Mouse (Mus musculus): ENCODE data around the gene Olfr330. TPM values are rescaled to one million over a fixed set of nuclear protein-coding genes. Genes with fewer than 3 reads are reported as not detected.

The Olfr330 gene
- polyA plus RNA-seq (2012; rRNA removed; ENCODE audit: low replicate concordance): not detected in 2 replicates

GRCm38 (mm10) chr11:58534736-58535135 is at the start of gene Olfr330:
TSS of gene Olfr330 (minus strand) at chr11:58534836.

GRCm38 (mm10) chr11:58577430-58577829 is 42.8 kb upstream of the Olfr330 start, which contains the start of gene Olfr325:
TSS of gene Olfr325 (plus strand) at chr11:58577730.

GRCm38 (mm10) chr11:58570405-58570804 is 35.8 kb upstream of the Olfr330 start, which contains the start of gene Olfr224:
TSS of gene Olfr224 (minus strand) at chr11:58570553.

GRCm38 (mm10) chr11:58555536-58555935 is 20.9 kb upstream of the Olfr330 start, which contains the start of gene Olfr328:
TSS of gene Olfr328 (minus strand) at chr11:58555636.

GRCm38 (mm10) chr11:58546322-58546721 is 11.7 kb upstream of the Olfr330 start, which contains the start of gene Olfr329-ps:
TSS of gene Olfr329-ps (minus strand) at chr11:58546422.

GRCm38 (mm10) chr11:58502472-58502871 is 32.2 kb downstream of the Olfr330 start, which contains the start of gene Olfr331:
TSS of gene Olfr331 (minus strand) at chr11:58502572.

GRCm38 (mm10) chr11:58492455-58492854 is 42.2 kb downstream of the Olfr330 start, which contains the start of gene Olfr332:
TSS of gene Olfr332 (minus strand) at chr11:58492555.

Other genes starting within 250 kb of the Olfr330 start
- gene Zfp692, start 227.8 kb downstream of the Olfr330 start, polyA plus RNA-seq (2012; rRNA removed; ENCODE audit: low replicate concordance): 16.8 and 30.1 TPM in 2 replicates
- 15.2 and 25.8 TPM in 2 replicates for gene Zfp672, start 204.5 kb downstream of the Olfr330 start, polyA plus RNA-seq (2012; rRNA removed; ENCODE audit: low replicate concordance)
- 24.8 and 27.7 TPM in 2 replicates for gene Sh3bp5l, start 204.1 kb downstream of the Olfr330 start, polyA plus RNA-seq (2012; rRNA removed; ENCODE audit: low replicate concordance)
- 2,190 and 2,729 TPM in 2 replicates for gene Lypd8, start 155.8 kb downstream of the Olfr330 start, polyA plus RNA-seq (2012; rRNA removed; ENCODE audit: low replicate concordance)
- gene 1810065E05Rik, start 113.7 kb downstream of the Olfr330 start, polyA plus RNA-seq (2012; rRNA removed; ENCODE audit: low replicate concordance): 0.90 TPM in 1 of 2 replicates, not detected in the other
- not detected in 2 replicates for gene Gm12253, start 102.3 kb downstream of the Olfr330 start, polyA plus RNA-seq (2012; rRNA removed; ENCODE audit: low replicate concordance)
- gene Lypd9, start 81.9 kb downstream of the Olfr330 start, polyA plus RNA-seq (2012; rRNA removed; ENCODE audit: low replicate concordance): not detected in 2 replicates
- gene Olfr30, start 72.6 kb downstream of the Olfr330 start, polyA plus RNA-seq (2012; rRNA removed; ENCODE audit: low replicate concordance): not detected in 2 replicates
- not detected in 2 replicates for gene Olfr332, start 42.3 kb downstream of the Olfr330 start, polyA plus RNA-seq (2012; rRNA removed; ENCODE audit: low replicate concordance)
- not detected in 2 replicates for gene Olfr331, start 32.3 kb downstream of the Olfr330 start, polyA plus RNA-seq (2012; rRNA removed; ENCODE audit: low replicate concordance)
- gene Olfr329-ps, start 11.6 kb upstream of the Olfr330 start, polyA plus RNA-seq (2012; rRNA removed; ENCODE audit: low replicate concordance): not detected in 2 replicates
- gene Olfr328, start 20.8 kb upstream of the Olfr330 start, polyA plus RNA-seq (2012; rRNA removed; ENCODE audit: low replicate concordance): not detected in 2 replicates
- gene Olfr224, start 35.7 kb upstream of the Olfr330 start, polyA plus RNA-seq (2012; rRNA removed; ENCODE audit: low replicate concordance): not detected in 2 replicates
- not detected in 2 replicates for gene Olfr325, start 42.9 kb upstream of the Olfr330 start, polyA plus RNA-seq (2012; rRNA removed; ENCODE audit: low replicate concordance)
- gene Olfr324, start 60.3 kb upstream of the Olfr330 start, polyA plus RNA-seq (2012; rRNA removed; ENCODE audit: low replicate concordance): not detected in 2 replicates
- gene 2210407C18Rik, start 81.2 kb upstream of the Olfr330 start, polyA plus RNA-seq (2012; rRNA removed; ENCODE audit: low replicate concordance): 22.8 and 126 TPM in 2 replicates
- 0.78 TPM in 1 of 2 replicates, not detected in the other for gene Olfr323, start 95.7 kb upstream of the Olfr330 start, polyA plus RNA-seq (2012; rRNA removed; ENCODE audit: low replicate concordance)
- gene Trim58, start 105.6 kb upstream of the Olfr330 start, polyA plus RNA-seq (2012; rRNA removed; ENCODE audit: low replicate concordance): 0.06 TPM in 1 of 2 replicates, not detected in the other
- not detected in 2 replicates for gene Olfr322, start 123.9 kb upstream of the Olfr330 start, polyA plus RNA-seq (2012; rRNA removed; ENCODE audit: low replicate concordance)
- gene Olfr320, start 146.3 kb upstream of the Olfr330 start, polyA plus RNA-seq (2012; rRNA removed; ENCODE audit: low replicate concordance): not detected in 2 replicates
- not detected in 2 replicates for gene Olfr319, start 164.3 kb upstream of the Olfr330 start, polyA plus RNA-seq (2012; rRNA removed; ENCODE audit: low replicate concordance)
- not detected in 2 replicates for gene Olfr318, start 189.2 kb upstream of the Olfr330 start, polyA plus RNA-seq (2012; rRNA removed; ENCODE audit: low replicate concordance)
- gene Olfr317, start 204.4 kb upstream of the Olfr330 start, polyA plus RNA-seq (2012; rRNA removed; ENCODE audit: low replicate concordance): not detected in 2 replicates
- gene Olfr316, start 217.9 kb upstream of the Olfr330 start, polyA plus RNA-seq (2012; rRNA removed; ENCODE audit: low replicate concordance): not detected in 2 replicates
- gene Olfr315, start 238.4 kb upstream of the Olfr330 start, polyA plus RNA-seq (2012; rRNA removed; ENCODE audit: low replicate concordance): not detected in 2 replicates
- not detected in 2 replicates for gene Olfr314, start 248.1 kb upstream of the Olfr330 start, polyA plus RNA-seq (2012; rRNA removed; ENCODE audit: low replicate concordance)

Data from duodenum, adult 2 months (tissue).